Mouse (Mus musculus): Measurements from ENCODE around the gene Six4. TPM values are rescaled to one million over a fixed set of nuclear protein-coding genes. Genes with fewer than 3 reads are reported as not detected.
"Not testable (repeated sequence)": the region's sequence is repeated elsewhere in the genome, so short reads cannot be mapped to it uniquely, and the experiment has no call there.

The Six4 gene
- polyA plus RNA-seq, 1 experiment from 2014 or later: 0.18 TPM

DNA sequence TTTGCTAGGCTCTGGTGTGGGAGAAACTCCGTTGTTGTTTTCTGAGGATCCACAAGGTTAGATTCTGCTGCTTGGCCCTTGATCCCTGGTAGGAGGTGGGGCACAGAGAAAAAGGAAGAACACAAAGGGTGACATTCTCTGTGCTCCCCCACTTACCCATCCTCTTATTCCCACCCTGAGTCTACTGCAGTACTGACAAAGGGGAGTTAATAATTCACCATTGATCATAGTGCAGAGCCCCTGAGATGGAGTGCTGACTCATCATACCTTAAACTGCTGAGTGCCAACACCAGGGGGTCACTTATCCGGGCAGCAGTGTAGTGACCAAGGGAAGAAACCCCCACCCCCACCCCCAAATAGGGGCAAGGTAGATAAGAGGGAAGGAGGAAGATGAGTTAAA lies 18.7 kb downstream of the Six4 start:
- ATAC-seq: no peak
- H3K27ac ChIP-seq (ENCODE audit: low read length): no peak overlapping the region
- no peak overlapping the region for H3K9ac ChIP-seq (ENCODE audit: low read depth, low read length)
- WGBS: 31% methylated on average over 2 of the region's 2 CpGs
- no peaks in the 10 kb centered on the region for H3K4me1 ChIP-seq (ENCODE audit: control insufficient read depth, insufficient read depth, low read length)
- H3K27me3 ChIP-seq (ENCODE audit: control insufficient read depth, insufficient read depth, low read depth, low read length): no peaks in the 10 kb centered on the region
- no peak overlapping the region for H3K4me2 ChIP-seq (ENCODE audit: low read length)
- no peak overlapping the region for H3K4me3 ChIP-seq (ENCODE audit: low read depth, low read length)
- no peaks in the 10 kb centered on the region for H3K36me3 ChIP-seq (ENCODE audit: control insufficient read depth, insufficient read depth, low read length)
- no peaks in the 10 kb centered on the region for H3K9me3 ChIP-seq (replicated peaks; ENCODE audit: control insufficient read depth, low read length, poor library complexity, severe bottlenecking)

DNA sequence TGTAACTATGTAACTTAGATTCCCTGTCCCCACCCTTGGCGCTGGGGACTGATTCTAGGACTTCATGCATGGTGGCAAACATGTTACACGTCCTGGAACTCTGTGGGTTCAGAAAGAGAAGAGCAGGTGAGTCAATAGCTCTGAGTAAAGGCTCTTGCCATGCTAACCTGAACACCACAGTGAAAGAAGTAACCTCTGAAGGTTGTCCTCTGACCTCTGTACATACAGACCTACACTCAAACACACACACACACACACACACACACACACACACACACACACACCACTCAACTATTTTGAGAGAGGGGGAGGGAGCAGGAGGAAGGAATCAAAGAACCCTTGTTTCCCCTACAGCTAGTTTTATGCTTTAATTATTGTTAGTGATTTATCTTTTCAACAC lies 19.1 kb downstream of the Six4 start:
- Histone ChIP-seq H3K4me3 (ENCODE audit: low read depth, low read length) (no peak overlapping the region), H3K9me3 (replicated peaks; ENCODE audit: control insufficient read depth, low read length, poor library complexity, severe bottlenecking) (no peaks in the 10 kb centered on the region), H3K4me1 (ENCODE audit: control insufficient read depth, insufficient read depth, low read length) (no peaks in the 10 kb centered on the region), H3K4me2 (ENCODE audit: low read length) (no peak overlapping the region), H3K27me3 (ENCODE audit: control insufficient read depth, insufficient read depth, low read depth, low read length) (no peaks in the 10 kb centered on the region), H3K9ac (ENCODE audit: low read depth, low read length) (no peak overlapping the region), H3K27ac (ENCODE audit: low read length) (no peak overlapping the region), H3K36me3 (ENCODE audit: control insufficient read depth, insufficient read depth, low read length) (no peaks in the 10 kb centered on the region)
- 88% methylated on average over 2 of the region's 2 CpGs for WGBS
- no peak for ATAC-seq

DNA sequence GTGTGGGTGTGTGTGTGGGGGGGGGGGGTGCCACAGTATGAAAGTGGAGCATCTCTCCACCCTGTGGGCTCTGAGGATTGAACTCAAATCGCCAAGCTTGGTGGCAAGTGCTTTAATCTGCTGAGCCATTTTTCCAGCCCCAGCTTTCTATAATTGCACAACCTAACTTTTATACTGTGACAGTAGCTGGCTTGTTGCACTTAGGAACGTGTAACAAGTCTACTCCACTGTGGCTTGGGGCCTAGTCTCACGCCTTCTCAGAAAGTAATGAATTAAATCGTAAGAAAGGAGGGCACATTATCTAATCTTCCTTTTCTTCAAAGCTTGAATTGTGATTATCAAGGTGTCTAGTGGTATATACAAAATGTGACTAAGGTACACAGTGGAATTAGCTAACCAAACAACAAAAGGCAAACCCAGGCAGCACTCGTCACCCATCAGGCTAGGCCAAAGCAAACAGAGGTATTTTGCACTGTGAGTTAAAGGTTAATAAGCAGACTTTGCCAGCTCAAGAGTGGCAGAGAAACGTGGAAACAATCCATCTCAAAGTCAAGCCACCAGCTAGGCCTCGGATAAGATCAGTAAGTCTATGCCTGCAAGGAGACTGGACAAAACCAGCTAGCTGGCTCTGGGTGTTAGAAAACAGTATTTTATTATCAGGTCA lies 22.5 kb downstream of the Six4 start:
- H3K9me3 ChIP-seq (replicated peaks; ENCODE audit: control insufficient read depth, low read length, poor library complexity, severe bottlenecking): no peaks in the 10 kb centered on the region
- H3K27ac ChIP-seq (ENCODE audit: low read length): no peak overlapping the region
- no peaks in the 10 kb centered on the region for H3K4me1 ChIP-seq (ENCODE audit: control insufficient read depth, insufficient read depth, low read length)
- H3K4me2 ChIP-seq (ENCODE audit: low read length): no peak overlapping the region
- no peak for ATAC-seq
- 77% methylated on average over 7 of the region's 7 CpGs for WGBS
- no peak overlapping the region for H3K4me3 ChIP-seq (ENCODE audit: low read depth, low read length)
- H3K36me3 ChIP-seq (ENCODE audit: control insufficient read depth, insufficient read depth, low read length): no peaks in the 10 kb centered on the region
- H3K9ac ChIP-seq (ENCODE audit: low read depth, low read length): no peak overlapping the region
- no peaks in the 10 kb centered on the region for H3K27me3 ChIP-seq (ENCODE audit: control insufficient read depth, insufficient read depth, low read depth, low read length)

DNA sequence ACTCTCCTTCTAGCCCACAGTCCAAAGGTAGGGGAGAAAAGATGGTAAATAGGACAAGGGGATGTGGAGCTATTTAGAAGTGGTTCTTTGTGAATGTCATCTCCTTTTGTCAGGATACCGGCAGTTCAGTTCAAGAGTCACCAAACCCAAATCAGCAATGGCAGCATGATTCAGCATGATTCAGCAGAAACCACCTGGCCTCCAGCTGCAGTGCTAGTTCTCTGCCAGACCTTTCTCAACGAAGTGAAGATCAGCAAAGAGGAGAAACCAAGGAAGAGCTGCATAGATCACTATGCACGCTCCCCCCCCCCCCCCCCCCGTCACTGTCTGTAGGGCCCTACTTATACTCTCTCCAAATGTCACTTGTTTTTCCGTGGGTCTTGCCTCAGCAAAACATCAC lies 24.3 kb downstream of the Six4 start:
- no peaks in the 10 kb centered on the region for H3K4me1 ChIP-seq (ENCODE audit: control insufficient read depth, insufficient read depth, low read length)
- H3K9ac ChIP-seq (ENCODE audit: low read depth, low read length): no peak overlapping the region
- H3K36me3 ChIP-seq (ENCODE audit: control insufficient read depth, insufficient read depth, low read length): no peaks in the 10 kb centered on the region
- no peak overlapping the region for H3K27ac ChIP-seq (ENCODE audit: low read length)
- no peak for ATAC-seq
- 69% methylated on average over 5 of the region's 5 CpGs for WGBS
- no peaks in the 10 kb centered on the region for H3K27me3 ChIP-seq (ENCODE audit: control insufficient read depth, insufficient read depth, low read depth, low read length)
- H3K4me2 ChIP-seq (ENCODE audit: low read length): no peak overlapping the region
- H3K9me3 ChIP-seq (replicated peaks; ENCODE audit: control insufficient read depth, low read length, poor library complexity, severe bottlenecking): no peaks in the 10 kb centered on the region
- no peak overlapping the region for H3K4me3 ChIP-seq (ENCODE audit: low read depth, low read length)

DNA sequence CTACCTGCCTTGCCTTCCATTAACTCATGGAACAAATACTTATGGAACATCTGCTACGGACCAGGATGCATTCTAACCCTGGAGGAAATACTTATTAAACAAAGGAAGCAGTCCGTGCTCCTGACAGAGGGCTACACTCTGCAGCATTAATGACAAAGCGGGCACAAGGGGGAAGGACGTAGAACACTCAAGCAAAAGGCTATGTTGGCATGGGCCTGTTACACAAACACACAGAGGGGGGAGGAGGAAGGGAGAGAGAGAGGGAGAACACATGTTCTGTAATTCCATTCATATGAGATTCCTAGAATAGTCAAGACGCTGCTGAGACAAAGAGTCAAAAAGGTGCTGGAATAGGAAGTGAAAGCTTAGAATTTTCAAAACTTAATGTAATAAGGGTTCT lies 24.8 kb downstream of the Six4 start:
- Histone ChIP-seq H3K9ac (ENCODE audit: low read depth, low read length) (no peak overlapping the region), H3K4me2 (ENCODE audit: low read length) (no peak overlapping the region), H3K27me3 (ENCODE audit: control insufficient read depth, insufficient read depth, low read depth, low read length) (no peaks in the 10 kb centered on the region), H3K4me3 (ENCODE audit: low read depth, low read length) (no peak overlapping the region), H3K4me1 (ENCODE audit: control insufficient read depth, insufficient read depth, low read length) (no peaks in the 10 kb centered on the region), H3K9me3 (replicated peaks; ENCODE audit: control insufficient read depth, low read length, poor library complexity, severe bottlenecking) (no peaks in the 10 kb centered on the region), H3K36me3 (ENCODE audit: control insufficient read depth, insufficient read depth, low read length) (no peaks in the 10 kb centered on the region), H3K27ac (ENCODE audit: low read length) (no peak overlapping the region)
- no peak for ATAC-seq
- 81% methylated on average over 5 of the region's 5 CpGs for WGBS

DNA sequence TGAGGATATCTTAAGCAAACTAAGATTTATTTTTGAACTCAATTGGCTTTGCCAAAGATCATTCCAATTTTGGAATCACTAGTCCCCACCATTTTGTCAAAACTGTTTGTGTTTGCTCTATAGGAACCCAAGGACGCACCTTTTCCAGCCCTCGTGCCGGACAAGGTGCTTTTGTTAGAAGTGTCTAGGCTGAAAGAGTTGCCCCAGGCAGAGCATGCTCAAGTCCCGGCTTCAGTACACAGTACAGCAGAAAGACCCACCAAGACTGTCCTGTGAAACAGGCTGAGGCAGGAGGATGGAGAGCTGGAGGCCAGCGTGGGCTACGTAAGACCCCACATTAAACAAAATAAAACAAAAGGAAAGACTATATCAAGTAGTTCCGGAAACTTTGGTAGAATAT lies 26.2 kb downstream of the Six4 start:
- Histone ChIP-seq H3K4me1 (ENCODE audit: control insufficient read depth, insufficient read depth, low read length) (no peaks in the 10 kb centered on the region), H3K36me3 (ENCODE audit: control insufficient read depth, insufficient read depth, low read length) (no peaks in the 10 kb centered on the region), H3K4me2 (ENCODE audit: low read length) (no peak overlapping the region), H3K27ac (ENCODE audit: low read length) (no peak overlapping the region), H3K9ac (ENCODE audit: low read depth, low read length) (no peak overlapping the region), H3K4me3 (ENCODE audit: low read depth, low read length) (no peak overlapping the region), H3K27me3 (ENCODE audit: control insufficient read depth, insufficient read depth, low read depth, low read length) (no peaks in the 10 kb centered on the region), H3K9me3 (replicated peaks; ENCODE audit: control insufficient read depth, low read length, poor library complexity, severe bottlenecking) (no peaks in the 10 kb centered on the region)
- ATAC-seq: no peak
- WGBS: 92% methylated on average over 7 of the region's 7 CpGs

DNA sequence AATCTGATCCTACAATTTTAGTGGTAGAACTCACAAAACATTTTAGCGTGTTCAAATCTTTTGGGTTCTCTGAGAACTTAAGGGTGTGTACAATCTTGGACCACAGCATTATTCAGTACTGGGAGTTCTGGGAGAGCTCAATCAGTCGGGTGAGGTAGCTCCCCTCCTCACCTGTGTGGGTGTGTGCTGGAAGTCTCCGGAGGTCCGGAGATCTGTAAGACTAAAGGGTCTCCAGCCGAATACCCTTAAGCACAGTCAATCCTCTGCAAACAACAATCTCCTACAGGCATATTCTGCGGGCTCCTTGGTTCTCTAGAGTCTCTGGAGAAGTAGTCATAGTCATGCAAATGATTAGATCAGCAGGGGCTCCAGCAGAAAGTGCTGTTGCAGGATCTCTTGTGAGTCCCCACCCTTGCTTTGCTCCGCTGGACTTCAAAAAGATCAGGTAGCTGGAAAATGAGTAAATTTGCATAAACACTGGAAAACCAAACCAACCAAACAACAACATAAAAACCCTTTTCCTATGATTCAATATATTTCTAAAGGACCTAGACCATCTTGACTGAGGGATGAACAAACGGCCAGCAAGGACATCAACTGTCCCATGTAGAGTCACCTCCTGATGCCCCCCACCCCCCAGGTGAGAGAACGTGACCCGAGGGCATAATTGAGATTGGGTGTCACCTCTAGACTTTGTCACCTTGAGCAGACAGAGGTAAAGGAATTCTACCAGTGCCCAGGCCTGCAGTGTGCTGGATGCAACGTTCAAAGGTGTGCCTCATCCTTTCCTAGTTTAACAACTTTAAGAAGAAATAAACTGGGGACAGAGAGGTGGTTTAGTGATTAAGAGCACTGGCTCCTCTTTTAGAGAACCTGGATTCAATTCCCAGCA lies 27.3 kb downstream of the Six4 start:
- Histone ChIP-seq H3K4me2 (ENCODE audit: low read length) (no peak overlapping the region), H3K4me1 (ENCODE audit: control insufficient read depth, insufficient read depth, low read length) (no peaks in the 10 kb centered on the region), H3K4me3 (ENCODE audit: low read depth, low read length) (no peak overlapping the region), H3K27ac (ENCODE audit: low read length) (no peak overlapping the region), H3K9me3 (replicated peaks; ENCODE audit: control insufficient read depth, low read length, poor library complexity, severe bottlenecking) (no peaks in the 10 kb centered on the region), H3K36me3 (ENCODE audit: control insufficient read depth, insufficient read depth, low read length) (no peaks in the 10 kb centered on the region), H3K27me3 (ENCODE audit: control insufficient read depth, insufficient read depth, low read depth, low read length) (no peaks in the 10 kb centered on the region), H3K9ac (ENCODE audit: low read depth, low read length) (no peak overlapping the region)
- ATAC-seq: no peak
- WGBS: 21% methylated on average over 11 of the region's 11 CpGs

DNA sequence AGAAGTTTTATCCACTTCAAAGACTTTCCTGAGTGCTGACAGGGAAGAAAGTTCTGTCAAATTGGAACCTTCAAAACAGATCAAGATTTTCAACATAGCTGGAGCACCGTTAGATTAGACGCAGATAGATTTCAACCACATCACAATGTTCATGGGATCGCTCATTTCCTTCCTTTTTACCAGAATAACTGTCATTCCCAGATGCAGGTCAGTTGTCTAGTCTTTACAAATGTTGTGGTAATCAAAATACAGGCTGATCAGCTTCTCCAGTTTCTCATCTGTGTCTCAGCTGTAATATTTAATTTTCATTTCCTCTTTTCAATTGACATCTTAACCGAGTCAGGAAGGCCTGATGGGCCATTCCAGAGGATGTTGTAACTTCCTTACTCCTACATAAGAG lies 29.5 kb downstream of the Six4 start:
- Histone ChIP-seq H3K9ac (ENCODE audit: low read depth, low read length) (no peak overlapping the region), H3K4me1 (ENCODE audit: control insufficient read depth, insufficient read depth, low read length) (no peaks in the 10 kb centered on the region), H3K27me3 (ENCODE audit: control insufficient read depth, insufficient read depth, low read depth, low read length) (no peaks in the 10 kb centered on the region), H3K27ac (ENCODE audit: low read length) (no peak overlapping the region), H3K4me2 (ENCODE audit: low read length) (no peak overlapping the region), H3K9me3 (replicated peaks; ENCODE audit: control insufficient read depth, low read length, poor library complexity, severe bottlenecking) (no peaks in the 10 kb centered on the region), H3K36me3 (ENCODE audit: control insufficient read depth, insufficient read depth, low read length) (no peaks in the 10 kb centered on the region), H3K4me3 (ENCODE audit: low read depth, low read length) (no peak overlapping the region)
- WGBS: 89% methylated on average over 4 of the region's 4 CpGs
- ATAC-seq: no peak

DNA sequence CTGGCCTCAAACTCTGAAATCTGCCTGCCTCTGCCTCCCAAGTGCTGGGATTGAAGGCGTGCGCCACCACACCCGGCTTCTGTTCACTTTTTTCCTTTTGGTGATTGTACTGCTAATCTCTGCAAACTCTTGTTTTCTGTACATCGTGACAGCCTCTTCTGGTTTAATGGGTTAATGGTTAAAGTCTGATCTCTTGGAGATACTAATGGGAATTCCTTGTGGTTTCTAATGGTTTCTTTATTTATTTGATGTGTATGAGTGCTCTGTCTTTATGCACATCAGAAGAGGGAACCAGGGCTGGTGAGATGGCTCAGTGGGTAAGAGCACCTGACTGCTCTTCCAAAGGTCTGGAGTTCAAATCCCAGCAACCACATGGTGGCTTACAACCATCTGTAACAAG lies 31.4 kb downstream of the Six4 start:
- not testable (repeated sequence) for H3K9ac ChIP-seq (ENCODE audit: low read depth, low read length); ATAC-seq; H3K27me3 ChIP-seq (ENCODE audit: control insufficient read depth, insufficient read depth, low read depth, low read length); H3K4me1 ChIP-seq (ENCODE audit: control insufficient read depth, insufficient read depth, low read length); H3K36me3 ChIP-seq (ENCODE audit: control insufficient read depth, insufficient read depth, low read length); H3K27ac ChIP-seq (ENCODE audit: low read length); H3K9me3 ChIP-seq (replicated peaks; ENCODE audit: control insufficient read depth, low read length, poor library complexity, severe bottlenecking); H3K4me3 ChIP-seq (ENCODE audit: low read depth, low read length); H3K4me2 ChIP-seq (ENCODE audit: low read length)
- WGBS: 92% methylated on average over 4 of the region's 4 CpGs

Measured in midbrain, embryonic 16.5 days (tissue).